Mouse (Mus musculus) ES-E14 (cell line): ENCODE results near the gene Olfr287. TPM values are rescaled to one million over a fixed set of nuclear protein-coding genes. Genes with fewer than 3 reads are reported as not detected.

Experiments used
- DNase-seq: peaks from one replicate; pipeline ENCODE4 v3.0.0-alpha.2; 2013; ENCODE audit warnings: low read depth, low spot score
- H3K27ac ChIP-seq: 2 replicates; pipeline ENCODE4 v1.5.1; 2012; ENCODE audit warnings: low read depth, mild to moderate bottlenecking, low read length, moderate library complexity, mixed read lengths; ENCODE audit not compliant: poor library complexity, insufficient read depth, severe bottlenecking
- H3K36me3 ChIP-seq: 2 replicates; pipeline ENCODE4 v1.6.1; 2012; ENCODE audit warnings: mild to moderate bottlenecking, low read length, moderate library complexity, mixed read lengths; ENCODE audit not compliant: control insufficient read depth, poor library complexity, insufficient read depth, severe bottlenecking
- H3K4me1 ChIP-seq, 2 experiments: fragments of 150-350 bp in 1 of 2; sonication (generic) in 1 of 2; 2 replicates each; pipeline ENCODE4 v1.6.1; 2012; ENCODE audit warnings: low read length in 2 of 2, mild to moderate bottlenecking in 1 of 2, mixed read lengths in 1 of 2; ENCODE audit not compliant: control insufficient read depth in 2 of 2, insufficient read depth in 2 of 2, poor library complexity in 1 of 2
- H3K4me3 ChIP-seq, 2 experiments: fragments of 150-350 bp in 1 of 2; sonication (generic) in 1 of 2; 2 replicates each; pipeline ENCODE4 v1.5.1; 2012; ENCODE audit warnings: low read length in 2 of 2, low read depth in 1 of 2, mild to moderate bottlenecking in 1 of 2, mixed read lengths in 1 of 2; ENCODE audit not compliant: insufficient read depth in 1 of 2, poor library complexity in 1 of 2, severe bottlenecking in 1 of 2
- H3K9ac ChIP-seq: 2 replicates; pipeline ENCODE4 v1.6.1; 2012; ENCODE audit warnings: low read depth, mild to moderate bottlenecking, low read length, mixed read lengths; ENCODE audit not compliant: poor library complexity, insufficient read depth, severe bottlenecking
- H3K9me3 ChIP-seq: fragments of 150-350 bp; sonication (generic); 2 replicates; pipeline ENCODE4 v1.6.1; 2012; ENCODE audit warnings: low read depth, mild to moderate bottlenecking, low read length; ENCODE audit not compliant: control insufficient read depth, insufficient read depth
- CHD2 ChIP-seq: IDR thresholded peaks from 2 replicates; pipeline ENCODE4 v1.6.1; 2014; ENCODE audit warnings: mild to moderate bottlenecking, low read depth, low read length, inconsistent platforms
- HCFC1 ChIP-seq: IDR thresholded peaks from 2 replicates; pipeline ENCODE4 v1.6.1; 2012; ENCODE audit warnings: low read length, inconsistent platforms, borderline replicate concordance; ENCODE audit not compliant: insufficient read depth
- MAFK ChIP-seq: IDR thresholded peaks from 2 replicates; pipeline ENCODE4 v1.6.1; 2014; ENCODE audit warnings: mild to moderate bottlenecking, low read depth, low read length, inconsistent platforms; ENCODE audit not compliant: insufficient read depth
- ZC3H11A ChIP-seq: IDR thresholded peaks from 2 replicates; pipeline ENCODE4 v1.6.1; 2012; ENCODE audit warnings: low read depth, mild to moderate bottlenecking, inconsistent platforms, low read length, borderline replicate concordance
- ZNF384 ChIP-seq: IDR thresholded peaks from 2 replicates; pipeline ENCODE4 v1.6.1; 2012; ENCODE audit warnings: low read depth, low read length, inconsistent platforms
- in situ Hi-C, 2 experiments: fragments of 600-800 bp; cut with MboI; formaldehyde crosslinking; loops; one replicate each; pipeline ENCODE4 v1.15.1; 2025; ENCODE audit warnings: low sequenced_read_pairs in 2 of 2, inconsistent platforms in 1 of 2; ENCODE audit not compliant: unreplicated experiment in 2 of 2
- total RNA-seq: library from RNA; depleted of rRNA; stranded (reverse); fragments of 300-350 nt; gene quantifications from 2 replicates; pipeline ENCODE4 v1.2.3, GENCODE M21; 2012; rRNA removed

The Olfr287 gene
- total RNA-seq: 0.16 TPM in 1 of 2 replicates, not detected in the other

DNA sequence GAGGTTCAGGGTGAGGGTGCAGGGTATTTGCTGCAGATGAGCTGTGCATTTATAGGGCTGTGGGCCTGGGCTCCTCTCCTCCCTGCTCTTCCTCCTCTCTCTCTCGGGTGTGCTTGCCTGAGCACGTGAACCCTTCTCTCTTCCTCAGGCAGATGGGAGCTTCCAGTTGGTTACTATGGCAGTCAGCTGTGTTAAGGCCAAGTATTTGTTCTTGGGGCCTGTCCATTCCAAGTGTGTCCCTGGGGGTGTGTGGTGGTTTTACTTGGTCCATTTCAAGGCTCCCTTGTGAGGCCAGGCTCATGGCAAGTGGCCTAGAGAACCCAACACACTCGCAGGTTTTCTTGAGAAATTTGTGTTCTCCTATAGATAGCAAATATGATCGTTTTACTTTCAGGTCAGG is at the start of gene Olfr287, which contains the start of gene Gm44579:
Olfr287 (minus strand) TSS at position 180 of the 400 bp plus-strand sequence.
Gm44579 (minus strand) TSS at position 101 of the 400 bp plus-strand sequence.
- DNase-seq: no peak
- Histone ChIP-seq H3K36me3 (no peaks in the 10 kb centered on the region), H3K4me3 (no peak within 1 kb of the TSS), H3K27ac (no peak within 1 kb of the TSS), H3K4me1 (no peaks in the 10 kb centered on the region; a peak in 1 of 4 replicates), H3K9ac (no peak within 1 kb of the TSS), H3K9me3 (no peaks in the 10 kb centered on the region)
- in situ Hi-C loops: no loop called here
- TF ChIP-seq CHD2 (no peak), HCFC1 (no peak), ZC3H11A (no peak), MAFK (no peak)

- Histone ChIP-seq H3K4me3 (no peak overlapping the region), H3K27ac (no peak overlapping the region), H3K9me3 (no peaks in the 10 kb centered on the region), H3K4me1 (no peaks in the 10 kb centered on the region), H3K36me3 (no peaks in the 10 kb centered on the region), H3K9ac (no peak overlapping the region)
- in situ Hi-C loops: no loop called here
- no peak for DNase-seq
- no peak for TF ChIP-seq CHD2
- TF ChIP-seq ZNF384: no peak
- TF ChIP-seq HCFC1: no peak
- TF ChIP-seq MAFK: no peak
- TF ChIP-seq ZC3H11A: no peak
These were observed 36.9 kb upstream of the Olfr287 start for GRCm38 (mm10) chr15:98257776-98258175.

DNA sequence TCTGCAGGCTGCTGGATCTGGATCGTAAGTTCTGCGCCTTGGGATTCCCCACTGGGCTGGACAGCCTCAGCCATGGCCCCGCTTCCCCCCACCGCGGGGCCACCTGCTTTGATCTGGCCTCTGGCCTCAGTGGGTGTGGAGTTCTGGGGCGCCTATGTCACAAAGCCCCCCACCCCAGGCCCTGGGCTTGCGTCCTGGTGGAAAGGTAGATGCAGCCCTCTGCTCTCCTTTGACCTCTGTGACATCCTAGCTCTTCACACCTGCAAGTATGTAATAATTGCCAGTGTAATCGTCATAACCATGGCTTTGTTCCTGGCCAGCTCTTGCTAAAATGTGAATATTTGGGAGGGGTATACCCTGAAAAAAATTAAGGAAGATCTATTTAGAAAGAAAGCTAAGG is 36.3 kb upstream of the Olfr287 start, which contains the start of gene H1fnt:
H1fnt (minus strand) TSS at position 101 of the 400 bp plus-strand sequence.
- H3K9ac ChIP-seq: no peak within 1 kb of the TSS
- no peak within 1 kb of the TSS for H3K27ac ChIP-seq
- in situ Hi-C loops: no loop called here
- no peak within 1 kb of the TSS for H3K4me3 ChIP-seq
- TF ChIP-seq MAFK: no peak
- TF ChIP-seq ZC3H11A: no peak
- no peak for TF ChIP-seq ZNF384
- DNase-seq: no peak
- no peaks in the 10 kb centered on the region for H3K9me3 ChIP-seq
- no peaks in the 10 kb centered on the region for H3K36me3 ChIP-seq
- H3K4me1 ChIP-seq: no peaks in the 10 kb centered on the region

DNA sequence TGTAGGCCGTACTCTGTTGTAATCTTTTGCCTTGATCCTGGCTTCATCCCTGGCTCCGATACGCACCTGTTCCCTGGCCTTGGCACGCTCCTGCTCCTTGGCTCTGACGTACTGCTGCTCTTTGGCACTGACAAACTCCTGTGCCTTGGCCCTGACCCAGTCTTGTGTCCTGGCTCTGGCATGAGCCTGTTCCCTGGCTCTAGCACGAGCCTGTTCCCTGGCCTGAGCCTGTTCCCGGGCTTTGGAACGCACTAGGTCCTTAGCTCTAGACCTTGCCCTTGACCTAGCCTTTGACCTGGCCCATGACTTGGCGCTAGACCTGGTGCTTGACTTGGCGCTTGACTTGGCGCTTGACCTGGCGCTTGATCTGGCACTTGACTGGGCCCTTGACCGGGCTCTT is 35.4 kb upstream of the Olfr287 start:
- Histone ChIP-seq H3K36me3 (no peaks in the 10 kb centered on the region), H3K9me3 (no peaks in the 10 kb centered on the region), H3K27ac (no peak overlapping the region), H3K4me3 (no peak overlapping the region), H3K4me1 (no peaks in the 10 kb centered on the region), H3K9ac (no peak overlapping the region)
- no peak for DNase-seq
- TF ChIP-seq ZNF384 (no peak), ZC3H11A (no peak), HCFC1 (no peak), CHD2 (no peak), MAFK (no peak)
- in situ Hi-C loops: no loop called here

DNA sequence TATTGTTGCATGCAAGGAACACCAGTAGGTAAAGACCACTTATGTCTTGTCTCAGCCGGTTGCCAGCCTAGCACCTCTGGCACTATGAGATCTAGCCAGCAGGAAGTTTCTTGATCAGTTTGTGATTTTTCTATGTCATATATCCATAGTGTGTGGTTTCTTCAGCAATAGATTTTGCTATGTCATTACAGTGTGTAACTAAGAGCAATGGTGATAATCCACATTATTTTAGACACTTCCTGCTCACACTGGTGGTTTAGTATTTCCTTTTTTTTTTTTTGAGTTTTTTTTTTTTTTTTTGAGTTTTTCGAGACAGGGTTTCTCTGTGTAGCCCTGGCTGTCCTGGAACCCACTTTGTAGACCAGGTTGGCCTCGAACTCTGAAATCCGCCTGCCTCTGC is 14.6 kb upstream of the Olfr287 start:
- Histone ChIP-seq H3K9me3 (no peaks in the 10 kb centered on the region), H3K9ac (no peak overlapping the region), H3K4me1 (no peaks in the 10 kb centered on the region), H3K36me3 (no peaks in the 10 kb centered on the region), H3K27ac (no peak overlapping the region), H3K4me3 (no peak overlapping the region)
- no peak for TF ChIP-seq CHD2
- TF ChIP-seq MAFK: no peak
- TF ChIP-seq HCFC1: no peak
- TF ChIP-seq ZC3H11A: no peak
- TF ChIP-seq ZNF384: no peak
- in situ Hi-C loops: no loop called here
- no peak for DNase-seq
